Mouse (Mus musculus) retina, postnatal 7 days (tissue): ENCODE measurements around the gene Rab11fip2.

ENCODE experiments used
- DNase-seq: peaks from one replicate; pipeline ENCODE4 v3.0.0-alpha.2; 2012; ENCODE audit warnings: low read depth, low spot score

The Rab11fip2 gene

GRCm38 (mm10) chr19:59943322-59943871 lies at the start of gene Rab11fip2:
TSS of gene Rab11fip2 (minus strand) at chr19:59943654.
- peak; percentile 84 for DNase-seq

GRCm38 (mm10) chr19:59981588-59981987 lies 38.1 kb upstream of the Rab11fip2 start:
- DNase-seq = no peak

- DNase-seq = no peak
Measured at GRCm38 (mm10) chr19:59954936-59955335, 11.5 kb upstream of the Rab11fip2 start.

GRCm38 (mm10) chr19:59949731-59950130 lies 6.3 kb upstream of the Rab11fip2 start:
- DNase-seq = no peak

DNA sequence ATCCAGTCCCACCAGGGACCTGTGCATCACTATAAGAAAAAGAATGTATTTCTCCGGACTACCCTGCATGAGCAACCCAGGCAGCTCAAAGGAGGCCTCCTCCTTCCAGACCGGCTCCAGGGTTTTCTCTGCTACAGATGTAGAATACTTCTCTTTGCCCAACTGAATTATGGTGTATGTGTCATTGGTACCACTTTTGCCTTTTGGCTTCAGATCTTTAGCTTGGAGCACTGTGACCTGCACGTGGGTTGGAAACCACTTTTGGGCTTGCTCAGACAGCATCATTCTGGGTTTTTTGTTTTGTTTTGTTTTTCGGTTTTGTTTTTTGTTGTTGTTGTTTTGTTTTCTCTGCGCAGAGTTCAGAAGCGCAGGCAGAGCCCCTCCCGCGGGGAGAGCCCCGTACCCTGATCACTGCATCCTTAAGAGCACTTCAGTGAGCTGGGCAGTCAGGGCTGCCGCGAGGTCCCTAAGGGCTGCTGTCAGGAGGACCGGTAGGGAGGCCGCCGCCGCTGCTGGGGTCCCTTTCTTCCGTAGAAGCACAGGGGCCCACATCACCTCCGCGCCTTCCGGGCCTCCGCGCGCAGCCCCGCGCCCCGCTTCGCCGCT lies 635 bp downstream of the Rab11fip2 start:
- DNase-seq = no peak

GRCm38 (mm10) chr19:59939711-59940110 lies 3.7 kb downstream of the Rab11fip2 start:
- no peak for DNase-seq

DNA sequence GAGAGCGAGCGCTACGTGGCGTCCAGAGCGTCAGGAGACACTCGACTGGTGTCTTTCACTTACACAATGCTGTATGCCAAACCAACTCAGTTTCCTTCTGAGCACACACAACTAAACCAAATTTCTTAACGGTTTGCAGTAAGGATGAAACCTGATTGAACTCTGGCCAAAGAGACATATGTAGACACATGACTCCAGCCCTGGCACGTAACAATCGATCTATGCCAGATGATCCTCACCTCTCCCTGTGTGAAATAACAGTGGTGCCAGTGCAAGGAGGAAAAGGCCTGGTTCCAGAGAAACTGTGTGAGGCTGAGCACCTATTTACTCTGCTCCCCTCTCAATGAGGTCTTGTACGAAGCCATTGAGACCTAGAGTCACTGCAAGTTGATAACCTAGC lies 11.4 kb downstream of the Rab11fip2 start:
- DNase-seq = no peak

DNA sequence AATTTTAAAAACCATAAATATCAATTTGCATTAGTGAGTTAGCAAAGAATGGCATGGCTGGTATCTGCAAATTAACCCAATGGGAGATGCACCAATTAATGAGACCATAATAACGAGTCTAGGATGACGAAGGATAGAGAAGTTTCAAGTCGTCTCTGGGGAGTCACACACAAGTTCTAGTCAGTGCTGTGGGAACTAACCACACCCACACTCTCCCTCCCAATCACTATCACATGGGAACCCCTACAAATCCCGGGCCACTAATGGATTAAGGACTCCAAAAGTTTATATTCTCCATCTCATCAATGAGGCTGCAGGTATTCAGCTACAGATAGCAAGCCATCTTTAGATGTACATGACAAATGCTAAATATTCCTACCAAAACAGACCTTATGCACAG lies 14.8 kb downstream of the Rab11fip2 start:
- no peak for DNase-seq

GRCm38 (mm10) chr19:59926125-59926524 lies 17.3 kb downstream of the Rab11fip2 start:
- no peak for DNase-seq

DNA sequence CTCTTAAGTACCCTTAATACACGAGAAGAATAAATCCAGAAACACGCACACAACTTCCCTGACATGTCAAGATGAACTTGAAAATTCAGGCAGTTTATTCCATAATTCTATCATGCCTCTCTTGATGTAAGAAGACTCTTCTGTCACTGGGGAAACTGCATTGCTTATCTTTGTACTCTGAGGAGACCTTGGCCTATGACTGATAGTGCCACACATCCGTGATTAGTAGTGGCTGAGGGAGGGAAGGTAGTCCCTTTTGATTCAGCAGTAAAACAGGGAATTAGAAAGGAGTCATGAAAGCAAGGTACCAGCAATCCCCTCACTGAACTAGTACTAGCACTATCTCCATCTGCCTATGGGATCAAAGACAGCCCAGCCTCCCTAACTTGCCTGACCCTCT lies 22.6 kb downstream of the Rab11fip2 start:
- no peak for DNase-seq

- no peak for DNase-seq
Measured at GRCm38 (mm10) chr19:59917901-59918613, 25.4 kb downstream of the Rab11fip2 start.

DNA sequence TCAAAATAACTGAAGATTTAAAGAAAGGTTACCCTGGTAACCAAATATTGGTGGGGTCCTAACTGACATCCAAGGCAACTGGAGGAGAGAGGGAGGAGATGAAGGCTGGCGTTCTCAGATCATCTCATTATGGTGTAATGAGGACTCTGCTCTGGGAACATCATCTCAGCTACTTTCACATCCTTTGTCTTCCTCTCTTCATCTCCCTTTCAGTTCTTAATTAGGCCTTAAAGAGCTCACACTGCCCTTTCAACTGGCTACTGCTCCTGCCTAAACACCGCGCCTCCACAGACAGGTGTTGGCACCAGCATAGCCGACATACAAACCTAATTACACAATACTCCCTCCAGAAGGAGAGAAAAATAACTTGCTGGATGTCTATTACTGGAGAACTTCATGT lies 31.9 kb downstream of the Rab11fip2 start:
- peak; percentile 2 for DNase-seq

DNA sequence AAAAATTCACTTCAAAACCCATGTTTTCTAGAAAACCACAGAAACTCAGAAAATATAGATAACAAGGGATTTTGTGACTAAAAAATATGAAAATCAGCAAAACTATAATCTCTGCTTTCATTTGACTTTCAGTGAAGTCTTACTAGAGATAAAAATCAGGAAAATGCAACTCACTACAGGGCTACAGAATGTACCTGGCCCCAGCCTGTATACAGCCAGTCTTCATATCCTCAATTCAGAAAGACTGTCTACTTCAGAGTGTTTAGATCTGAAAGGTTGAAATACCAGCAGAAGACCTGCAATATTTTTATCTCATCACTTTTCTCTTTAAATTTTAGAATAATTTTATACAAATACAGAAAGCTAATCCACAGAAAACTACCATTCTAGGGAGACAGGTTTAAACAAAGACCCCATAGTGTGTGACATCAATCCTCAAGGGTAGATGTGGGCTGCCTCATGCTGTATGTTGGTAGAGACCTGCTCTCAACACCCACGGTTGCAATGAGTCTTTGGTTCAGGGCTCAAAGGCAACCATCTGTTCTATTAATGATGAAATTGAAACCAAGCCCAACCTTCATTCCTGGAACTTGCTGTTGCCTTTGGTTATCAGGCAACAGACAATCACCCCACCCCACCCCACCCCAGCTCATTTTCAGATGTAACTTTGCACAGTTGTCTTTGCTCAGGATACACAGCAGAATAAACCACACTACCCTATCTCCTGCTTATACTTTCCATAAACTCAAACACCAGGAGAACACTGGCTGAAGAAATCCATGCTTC lies 38.0 kb downstream of the Rab11fip2 start:
- no peak for DNase-seq

GRCm38 (mm10) chr19:59899965-59900364 lies 43.5 kb downstream of the Rab11fip2 start:
- DNase-seq = no peak

DNA sequence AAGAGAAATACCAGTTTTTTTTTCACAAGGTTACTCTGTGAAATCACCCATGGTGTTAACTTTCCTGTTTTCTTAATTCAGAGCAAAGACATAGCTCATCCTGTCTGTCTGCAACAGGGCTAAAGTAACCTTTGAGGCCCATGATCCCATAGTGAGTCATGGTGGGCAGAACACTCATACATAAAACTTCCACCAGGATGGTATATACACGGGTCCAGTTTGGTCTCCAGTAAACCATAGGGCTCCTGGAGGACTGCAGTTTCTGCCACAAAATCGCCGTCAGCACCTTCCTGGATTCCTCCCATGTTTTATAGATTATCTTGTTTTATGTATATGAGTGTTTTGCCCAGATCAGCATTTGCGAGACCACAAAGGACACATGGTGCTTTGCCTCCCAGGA lies 45.2 kb downstream of the Rab11fip2 start:
- no peak for DNase-seq

DNA sequence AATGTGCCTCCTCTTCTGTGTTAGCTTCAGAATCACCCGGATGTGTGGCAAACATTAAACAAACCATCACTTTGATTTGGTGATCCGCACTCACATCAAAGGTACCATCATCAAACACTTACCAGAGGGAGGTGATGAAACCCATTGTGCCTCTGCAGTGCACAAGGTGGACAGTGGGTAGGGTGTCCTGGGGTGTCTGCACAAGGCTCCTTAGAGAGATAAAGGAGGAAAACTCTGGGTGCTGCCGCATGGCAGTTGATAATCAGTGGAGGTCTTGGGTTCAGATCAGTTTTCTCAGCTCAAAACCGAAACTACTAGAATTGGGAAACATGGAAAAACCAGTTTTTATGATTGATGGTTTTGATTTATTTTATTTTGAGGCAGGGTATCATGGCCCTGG lies 54.1 kb downstream of the Rab11fip2 start:
- no peak for DNase-seq

- no peak for DNase-seq
Measured at GRCm38 (mm10) chr19:59888846-59889245, 54.6 kb downstream of the Rab11fip2 start.

DNA sequence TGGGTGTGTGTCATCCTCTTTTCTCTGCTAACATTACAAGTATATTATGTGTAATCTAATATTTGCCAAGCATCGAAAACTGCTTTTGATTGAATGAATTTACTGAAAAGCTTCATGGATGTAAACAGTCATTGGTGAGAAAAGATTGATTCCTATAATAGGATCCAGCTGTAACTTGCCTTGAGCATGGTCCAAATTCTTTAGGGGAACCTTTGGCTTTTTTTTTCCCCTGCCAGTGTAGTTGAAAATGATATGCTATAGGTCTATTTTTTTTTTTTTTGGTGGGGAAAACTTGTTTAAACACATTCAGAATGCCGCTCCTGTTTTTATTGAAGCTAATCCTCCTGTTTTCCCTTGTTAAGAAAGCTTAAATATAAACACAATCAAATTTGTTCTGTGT lies 55.6 kb downstream of the Rab11fip2 start:
- no peak for DNase-seq

- DNase-seq = no peak
Measured at GRCm38 (mm10) chr19:59885301-59885700, 58.2 kb downstream of the Rab11fip2 start.

DNA sequence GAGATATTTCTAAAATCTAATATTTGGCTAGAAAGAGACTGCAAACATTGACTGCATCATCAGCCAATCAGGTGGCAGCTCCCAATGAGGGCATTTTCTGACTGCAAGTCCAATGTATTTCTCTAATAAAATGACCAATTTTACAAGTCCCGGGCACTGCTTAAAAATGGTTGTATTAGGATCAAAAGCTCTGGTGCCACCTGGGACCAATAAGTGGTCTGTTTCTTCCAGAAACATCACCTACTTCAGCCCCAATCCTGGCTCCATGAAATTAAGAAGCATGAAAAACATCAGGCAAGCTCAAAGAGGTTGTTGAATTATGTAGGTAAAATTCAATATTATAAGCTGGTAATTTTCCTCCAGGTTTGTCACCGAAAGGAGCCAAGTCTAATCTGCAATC lies 66.2 kb downstream of the Rab11fip2 start:
- no peak for DNase-seq

- DNase-seq = no peak
Measured at GRCm38 (mm10) chr19:59866666-59867065, 76.8 kb downstream of the Rab11fip2 start.

GRCm38 (mm10) chr19:59862423-59862822 lies 81.0 kb downstream of the Rab11fip2 start:
- no peak for DNase-seq
